Mouse (Mus musculus): Measurements from ENCODE around the gene Tmem94.
A peak's percentile ranks its signal among the peaks of the same experiment; 100 is the strongest.
"Not testable (repeated sequence)": the region's sequence is repeated elsewhere in the genome, so short reads cannot be mapped to it uniquely, and the experiment has no call there.

Tmem94 gene

GRCm38 (mm10) chr11:115765103-115765606, at the start of gene Tmem94:
Gene Tmem94, plus strand, starts transcription at chr11:115765433.
- peak; percentile 99 for DNase-seq (ENCODE audit: low read depth in 2 of 2, low spot score in 2 of 2)

GRCm38 (mm10) chr11:115716410-115717338, 48.6 kb upstream of the Tmem94 start:
- DNase-seq (ENCODE audit: low read depth in 2 of 2, low spot score in 2 of 2): no peak

GRCm38 (mm10) chr11:115717660-115718390, 47.4 kb upstream of the Tmem94 start:
- no peak for DNase-seq (ENCODE audit: low read depth in 2 of 2, low spot score in 2 of 2)

GRCm38 (mm10) chr11:115722638-115723037, 42.6 kb upstream of the Tmem94 start:
- peak; percentile 79 to 85 for DNase-seq (ENCODE audit: low read depth in 2 of 2, low spot score in 2 of 2)

- DNase-seq (ENCODE audit: low read depth in 2 of 2, low spot score in 2 of 2): no peak
Measured at GRCm38 (mm10) chr11:115723231-115723630, 42.0 kb upstream of the Tmem94 start.

- no peak for DNase-seq (ENCODE audit: low read depth in 2 of 2, low spot score in 2 of 2)
Measured at GRCm38 (mm10) chr11:115734041-115734686, 31.1 kb upstream of the Tmem94 start.

GRCm38 (mm10) chr11:115737608-115738208, 27.5 kb upstream of the Tmem94 start:
- DNase-seq (ENCODE audit: low read depth in 2 of 2, low spot score in 2 of 2): no peak

GRCm38 (mm10) chr11:115738275-115738885, 26.9 kb upstream of the Tmem94 start:
- DNase-seq (ENCODE audit: low read depth in 2 of 2, low spot score in 2 of 2): no peak

GRCm38 (mm10) chr11:115741070-115741469, 24.2 kb upstream of the Tmem94 start:
- no peak for DNase-seq (ENCODE audit: low read depth in 2 of 2, low spot score in 2 of 2)

GRCm38 (mm10) chr11:115742926-115743325, 22.3 kb upstream of the Tmem94 start:
- no peak for DNase-seq (ENCODE audit: low read depth in 2 of 2, low spot score in 2 of 2)

GRCm38 (mm10) chr11:115744385-115744784, 20.8 kb upstream of the Tmem94 start:
- no peak for DNase-seq (ENCODE audit: low read depth in 2 of 2, low spot score in 2 of 2)

GRCm38 (mm10) chr11:115746109-115746508, 19.1 kb upstream of the Tmem94 start:
- DNase-seq (ENCODE audit: low read depth in 2 of 2, low spot score in 2 of 2): peak in 1 of 2 experiments; percentile 38

- DNase-seq (ENCODE audit: low read depth in 2 of 2, low spot score in 2 of 2): no peak
Measured at GRCm38 (mm10) chr11:115746762-115747161, 18.5 kb upstream of the Tmem94 start.

- no peak for DNase-seq (ENCODE audit: low read depth in 2 of 2, low spot score in 2 of 2)
Measured at GRCm38 (mm10) chr11:115747351-115747750, 17.9 kb upstream of the Tmem94 start.

GRCm38 (mm10) chr11:115749834-115750233, 15.4 kb upstream of the Tmem94 start:
- no peak for DNase-seq (ENCODE audit: low read depth in 2 of 2, low spot score in 2 of 2)

GRCm38 (mm10) chr11:115751725-115752124, 13.5 kb upstream of the Tmem94 start:
- DNase-seq (ENCODE audit: low read depth in 2 of 2, low spot score in 2 of 2): no peak

GRCm38 (mm10) chr11:115752653-115753052, 12.6 kb upstream of the Tmem94 start:
- no peak for DNase-seq (ENCODE audit: low read depth in 2 of 2, low spot score in 2 of 2)

GRCm38 (mm10) chr11:115753485-115753884, 11.7 kb upstream of the Tmem94 start:
- no peak for DNase-seq (ENCODE audit: low read depth in 2 of 2, low spot score in 2 of 2)

- not testable (repeated sequence) for DNase-seq (ENCODE audit: low read depth in 2 of 2, low spot score in 2 of 2)
Measured at GRCm38 (mm10) chr11:115762176-115762575, 3.1 kb upstream of the Tmem94 start.

GRCm38 (mm10) chr11:115764698-115765097, 535 bp upstream of the Tmem94 start:
- no peak for DNase-seq (ENCODE audit: low read depth in 2 of 2, low spot score in 2 of 2)
